7 mouse cellular contexts compared by ENCODE assay signal in genomic region chr19:57358836-57359598, GRCm38 (mm10). TPM values are rescaled to one million over a fixed set of nuclear protein-coding genes. Genes with fewer than 3 reads are reported as not detected.
DNase-seq lines count a peak whose midpoint lies in the region; ATAC-seq lines count a peak whose summit lies in the region.

No protein-coding gene starts in this region.

- peak overlapping the region; percentile 77 for H3K27ac ChIP-seq in heart, embryonic 16.5 days (ENCODE audit: low read length)
- no peak overlapping the region for H3K27ac ChIP-seq in midbrain, embryonic 15.5 days
- no peak overlapping the region for H3K27ac ChIP-seq in midbrain, embryonic 11.5 days (ENCODE audit: low read depth, low read length)
- H3K27ac ChIP-seq in embryonic facial prominence, embryonic 14.5 days (replicated peaks; ENCODE audit: low read depth, low read length), result no peak overlapping the region
- H3K27ac ChIP-seq in stomach, embryonic 15.5 days, result 0 out of 2 replicates have a peak overlapping the region, but pooled peaks have one; percentile 23

- H3K27me3 ChIP-seq in heart, embryonic 16.5 days (ENCODE audit: control insufficient read depth, insufficient read depth, low read length), result no peaks in the 10 kb centered on the region
- no peaks in the 10 kb centered on the region for H3K27me3 ChIP-seq in midbrain, embryonic 15.5 days (replicated peaks)
- no peaks in the 10 kb centered on the region for H3K27me3 ChIP-seq in midbrain, embryonic 11.5 days (ENCODE audit: control insufficient read depth, insufficient read depth, low read length)
- H3K27me3 ChIP-seq in embryonic facial prominence, embryonic 14.5 days (replicated peaks; ENCODE audit: control insufficient read depth, insufficient read depth, low read length), result no peaks in the 10 kb centered on the region
- H3K27me3 ChIP-seq in stomach, embryonic 15.5 days (replicated peaks), result no peaks in the 10 kb centered on the region

- H3K4me3 ChIP-seq in heart, embryonic 16.5 days (ENCODE audit: low read length), result peak overlapping the region; percentile 90
- no peak overlapping the region for H3K4me3 ChIP-seq in midbrain, embryonic 15.5 days
- H3K4me3 ChIP-seq in midbrain, embryonic 11.5 days (ENCODE audit: low read depth, low read length), result no peak overlapping the region
- H3K4me3 ChIP-seq in embryonic facial prominence, embryonic 14.5 days (ENCODE audit: low read depth, low read length), result peak overlapping the region; percentile 98; the same call in 1 of the 2 replicates
- no peak overlapping the region for H3K4me3 ChIP-seq in stomach, embryonic 15.5 days (replicated peaks)

- H3K4me1 ChIP-seq in heart, embryonic 16.5 days (ENCODE audit: control insufficient read depth, insufficient read depth, low read length), result peaks cover 41% of the 10 kb centered on the region
- H3K4me1 ChIP-seq in midbrain, embryonic 15.5 days, result peaks cover 29% of the 10 kb centered on the region
- H3K4me1 ChIP-seq in midbrain, embryonic 11.5 days (ENCODE audit: control insufficient read depth, insufficient read depth, low read length), result peaks cover 14% of the 10 kb centered on the region
- peaks cover 37% of the 10 kb centered on the region for H3K4me1 ChIP-seq in embryonic facial prominence, embryonic 14.5 days (ENCODE audit: control insufficient read depth, insufficient read depth, low read length)
- H3K4me1 ChIP-seq in stomach, embryonic 15.5 days, result peaks cover 39% of the 10 kb centered on the region

- intact Hi-C loops in heart, postnatal 10 days (cut with DNase I), result no loop called here

- H3K9me3 ChIP-seq in heart, embryonic 16.5 days (replicated peaks; ENCODE audit: control insufficient read depth, low read length), result no peaks in the 10 kb centered on the region
- no peaks in the 10 kb centered on the region for H3K9me3 ChIP-seq in midbrain, embryonic 15.5 days
- no peaks in the 10 kb centered on the region for H3K9me3 ChIP-seq in midbrain, embryonic 11.5 days (ENCODE audit: control insufficient read depth, low read length)
- H3K9me3 ChIP-seq in embryonic facial prominence, embryonic 14.5 days (ENCODE audit: control insufficient read depth, low read length), result no peaks in the 10 kb centered on the region
- H3K9me3 ChIP-seq in stomach, embryonic 15.5 days, result no peaks in the 10 kb centered on the region

- ATAC-seq in heart, embryonic 16.5 days (replicated peaks; ENCODE audit: extremely low read depth, insufficient read depth, low FRiP score), result no peak
- ATAC-seq in midbrain, embryonic 15.5 days (replicated peaks), result no peak
- no peak for ATAC-seq in midbrain, embryonic 11.5 days (ENCODE audit: low FRiP score)
- ATAC-seq in embryonic facial prominence, embryonic 14.5 days (ENCODE audit: low read depth), result no peak
- no peak for ATAC-seq in stomach, embryonic 15.5 days (ENCODE audit: insufficient read depth, low FRiP score, low read depth)

- DNase-seq in heart, postnatal 10 days, result no peak
- DNase-seq in midbrain, embryonic 11.5 days (ENCODE audit: low spot score, missing footprints), result no peak
- DNase-seq in embryonic facial prominence, embryonic 14.5 days (ENCODE audit: low spot score), result no peak
- DNase-seq in ovary, postnatal 10 days (ENCODE audit: low spot score), result no peak

- H3K36me3 ChIP-seq in heart, embryonic 16.5 days (ENCODE audit: control insufficient read depth, insufficient read depth), result no peaks in the 10 kb centered on the region
- no peaks in the 10 kb centered on the region for H3K36me3 ChIP-seq in midbrain, embryonic 15.5 days (replicated peaks)
- H3K36me3 ChIP-seq in midbrain, embryonic 11.5 days (ENCODE audit: control insufficient read depth, insufficient read depth, low read length), result no peaks in the 10 kb centered on the region
- H3K36me3 ChIP-seq in embryonic facial prominence, embryonic 14.5 days (ENCODE audit: control insufficient read depth, insufficient read depth, low read length), result no peaks in the 10 kb centered on the region
- no peaks in the 10 kb centered on the region for H3K36me3 ChIP-seq in stomach, embryonic 15.5 days

- 86% methylated on average over 20 of the region's 20 CpGs for WGBS in heart, embryonic 16.5 days
- 95% methylated on average over 20 of the region's 20 CpGs for WGBS in midbrain, embryonic 15.5 days
- 95% methylated on average over 20 of the region's 20 CpGs for WGBS in midbrain, embryonic 11.5 days
- WGBS in embryonic facial prominence, embryonic 14.5 days, result 85% methylated on average over 20 of the region's 20 CpGs
- WGBS in stomach, embryonic 15.5 days, result 86% methylated on average over 20 of the region's 20 CpGs

- H3K9ac ChIP-seq in heart, embryonic 16.5 days (ENCODE audit: low read length), result peak overlapping the region; percentile 34
- H3K9ac ChIP-seq in midbrain, embryonic 15.5 days, result no peak overlapping the region
- H3K9ac ChIP-seq in midbrain, embryonic 11.5 days (ENCODE audit: low read length), result no peak overlapping the region
- no peak overlapping the region for H3K9ac ChIP-seq in embryonic facial prominence, embryonic 14.5 days (ENCODE audit: low read depth, low read length)
- no peak overlapping the region for H3K9ac ChIP-seq in stomach, embryonic 15.5 days

- H3K4me2 ChIP-seq in heart, embryonic 16.5 days (ENCODE audit: low read depth, low read length), result peak overlapping the region; percentile 77
- H3K4me2 ChIP-seq in midbrain, embryonic 15.5 days, result peak overlapping the region; percentile 64; the same call in 1 of the 2 replicates
- H3K4me2 ChIP-seq in midbrain, embryonic 11.5 days, result no peak overlapping the region
- peak overlapping the region; percentile 76 for H3K4me2 ChIP-seq in embryonic facial prominence, embryonic 14.5 days (ENCODE audit: low read depth, low read length)
- H3K4me2 ChIP-seq in stomach, embryonic 15.5 days, result peak overlapping the region; percentile 61

RNA-seq across cellular contexts. Expression of gene Fam160b1, which starts 1.5 kb away (rescaled TPM):
- 10.0 and 10.8 TPM in 2 replicates for polyA plus RNA-seq in heart, embryonic 16.5 days (2015; fragmentation: Nextera tagmentation; extraction: Ambion mirVana)
- 10 to 100 TPM; 18.3 to 18.5 TPM for total RNA-seq in heart, postnatal 10 days (2021)
- 12.9 and 14.1 TPM in 2 replicates for polyA plus RNA-seq in midbrain, embryonic 15.5 days (2015; fragmentation: Nextera tagmentation; extraction: Ambion mirVana)
- 14.1 and 16.5 TPM in 2 replicates for polyA plus RNA-seq in midbrain, embryonic 11.5 days (2014; fragmentation: Nextera tagmentation; extraction: Ambion mirVana)
- 18.4 and 20.0 TPM in 2 replicates for polyA plus RNA-seq in embryonic facial prominence, embryonic 14.5 days (2014; fragmentation: Nextera tagmentation; extraction: Ambion mirVana)
- polyA plus RNA-seq in stomach, embryonic 15.5 days (2015; fragmentation: Nextera tagmentation; extraction: Ambion mirVana), result 13.9 and 14.3 TPM in 2 replicates

RNA-seq across cellular contexts. Expression of gene Ablim1, which starts 44.3 kb away (rescaled TPM):
- 72.6 and 76.3 TPM in 2 replicates for polyA plus RNA-seq in heart, embryonic 16.5 days (2015; fragmentation: Nextera tagmentation; extraction: Ambion mirVana)
- 100 to 1,000 TPM; 397 to 585 TPM for total RNA-seq in heart, postnatal 10 days (2021)
- 57.4 and 64.5 TPM in 2 replicates for polyA plus RNA-seq in midbrain, embryonic 15.5 days (2015; fragmentation: Nextera tagmentation; extraction: Ambion mirVana)
- polyA plus RNA-seq in midbrain, embryonic 11.5 days (2014; fragmentation: Nextera tagmentation; extraction: Ambion mirVana), result 18.3 and 21.7 TPM in 2 replicates
- 48.5 and 49.3 TPM in 2 replicates for polyA plus RNA-seq in embryonic facial prominence, embryonic 14.5 days (2014; fragmentation: Nextera tagmentation; extraction: Ambion mirVana)
- 41.0 and 41.2 TPM in 2 replicates for polyA plus RNA-seq in stomach, embryonic 15.5 days (2015; fragmentation: Nextera tagmentation; extraction: Ambion mirVana)

Comparison
In these comparisons a context has a peak if more than half of its experiments do, and no peak if none do; other contexts are left out.
1. H3K27ac ChIP-seq: peak in heart, embryonic 16.5 days (single experiment) and stomach, embryonic 15.5 days (single experiment); none in midbrain, embryonic 15.5 days (single experiment), midbrain, embryonic 11.5 days (single experiment) and embryonic facial prominence, embryonic 14.5 days (single experiment).
2. H3K4me3 ChIP-seq: peak in heart, embryonic 16.5 days (single experiment) and embryonic facial prominence, embryonic 14.5 days (single experiment); none in midbrain, embryonic 15.5 days (single experiment), midbrain, embryonic 11.5 days (single experiment) and stomach, embryonic 15.5 days (single experiment).